8 mouse cellular contexts compared by ENCODE assay signal in the genomic region with DNA sequence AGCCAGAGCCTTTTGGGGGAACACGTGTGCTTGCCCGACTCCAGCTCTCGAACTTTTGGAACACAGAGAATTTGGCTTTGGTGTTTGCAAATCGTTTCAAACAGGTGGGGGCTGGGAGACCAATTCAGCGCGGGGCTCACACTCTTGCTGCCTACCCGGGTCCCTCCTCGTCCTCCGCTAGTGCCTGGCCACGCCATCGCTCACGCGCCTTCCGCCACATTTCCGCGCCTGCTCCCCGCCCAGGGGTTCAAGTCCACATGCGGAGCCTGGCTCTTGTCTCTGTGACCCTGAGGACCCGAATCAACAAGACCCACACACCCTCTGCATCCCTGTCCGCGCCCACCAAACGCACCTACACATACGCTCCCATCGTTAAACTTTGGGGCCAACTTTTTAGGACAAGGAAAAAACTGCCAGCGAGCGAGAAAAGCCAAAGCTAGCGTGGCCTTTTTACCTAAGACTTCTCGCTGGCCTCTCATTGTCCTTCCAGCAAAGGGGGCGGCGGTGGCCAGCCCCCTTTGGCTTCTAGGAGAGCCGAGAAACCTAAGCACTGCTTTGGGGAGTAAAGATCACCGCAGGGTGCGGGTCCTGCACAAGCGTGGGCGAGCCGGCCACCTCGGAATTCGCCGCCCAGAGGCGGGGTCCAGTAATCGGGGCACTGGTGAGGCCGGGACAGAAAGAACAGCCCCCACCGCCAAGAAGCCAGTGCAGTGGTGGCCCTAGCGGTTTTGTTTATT. TPM values are rescaled to one million over a fixed set of nuclear protein-coding genes. Genes with fewer than 3 reads are reported as not detected.
DNase-seq lines count a peak whose midpoint lies in the region; ATAC-seq and TF ChIP-seq lines count a peak whose summit lies in the region.

No protein-coding gene starts in this region.

- peak overlapping the region; percentile 88 for H3K9ac ChIP-seq in kidney, embryonic 14.5 days (ENCODE audit: low read depth, low read length)
- peak overlapping the region; percentile 61 for H3K9ac ChIP-seq in stomach, postnatal 0 days (ENCODE audit: low read length)

- no peaks in the 10 kb centered on the region for H3K36me3 ChIP-seq in kidney, embryonic 14.5 days (ENCODE audit: control insufficient read depth, insufficient read depth, low read length)
- H3K36me3 ChIP-seq in stomach, postnatal 0 days (ENCODE audit: control insufficient read depth, insufficient read depth, low read length) = no peaks in the 10 kb centered on the region

- no peaks in the 10 kb centered on the region for H3K4me1 ChIP-seq in cerebellum, adult 2 months (ENCODE audit: control insufficient read depth, insufficient read depth, low read length)
- peaks cover 16% of the 10 kb centered on the region for H3K4me1 ChIP-seq in kidney, embryonic 14.5 days (ENCODE audit: control insufficient read depth, insufficient read depth, low read length)
- peaks cover 2% of the 10 kb centered on the region; the same call in 1 of the 2 replicates for H3K4me1 ChIP-seq in stomach, postnatal 0 days (replicated peaks; ENCODE audit: control insufficient read depth, insufficient read depth)

- DNase-seq in thymus, postnatal 10 days (ENCODE audit: low spot score in 2 of 2) = peak; percentile 5 to 9
- DNase-seq in thymus, adult 18-20 months = no peak
- DNase-seq in cerebellum, adult 2 months = peak; percentile 34 to 44
- DNase-seq in gastrocnemius, postnatal 10 days = peak; percentile 28
- DNase-seq in lung, postnatal 14 days = peak; percentile 51
- DNase-seq in stomach, postnatal 0 days (ENCODE audit: low spot score) = peak; percentile 59
- DNase-seq in frontal cortex, adult 2 months (ENCODE audit: extremely low spot score in 1 of 2, low spot score in 1 of 2) = no peak

- no peak for TF ChIP-seq EP300 in stomach, postnatal 0 days (optimal IDR thresholded peaks at IDR 0.05)

- peak; percentile 65 for ATAC-seq in kidney, embryonic 14.5 days (ENCODE audit: low FRiP score, low TSS enrichment)
- peak; percentile 55 for ATAC-seq in stomach, postnatal 0 days (ENCODE audit: low FRiP score, low TSS enrichment)

- H3K27ac ChIP-seq in cerebellum, adult 2 months (ENCODE audit: insufficient read depth, low read length) = no peak overlapping the region
- H3K27ac ChIP-seq in kidney, embryonic 14.5 days (ENCODE audit: low read depth, low read length) = peak overlapping the region; percentile 99
- H3K27ac ChIP-seq in stomach, postnatal 0 days (replicated peaks) = peak overlapping the region; percentile 96

- H3K4me2 ChIP-seq in kidney, embryonic 14.5 days (replicated peaks; ENCODE audit: low read depth, low read length) = peak overlapping the region; percentile 92
- peak overlapping the region; percentile 91 for H3K4me2 ChIP-seq in stomach, postnatal 0 days (replicated peaks; ENCODE audit: low read depth)

- no peaks in the 10 kb centered on the region for H3K27me3 ChIP-seq in cerebellum, adult 2 months (ENCODE audit: control insufficient read depth, insufficient read depth, low read length)
- no peaks in the 10 kb centered on the region for H3K27me3 ChIP-seq in kidney, embryonic 14.5 days (ENCODE audit: control insufficient read depth, insufficient read depth, low read length)
- H3K27me3 ChIP-seq in stomach, postnatal 0 days (ENCODE audit: control insufficient read depth, insufficient read depth, low read length) = no peaks in the 10 kb centered on the region

- 1% methylated on average over 44 of the region's 44 CpGs for WGBS in cerebellum, adult 2 months
- WGBS in kidney, embryonic 14.5 days = under 1% methylated on average over 44 of the region's 44 CpGs
- under 1% methylated on average over 44 of the region's 44 CpGs for WGBS in stomach, postnatal 0 days

- H3K9me3 ChIP-seq in kidney, embryonic 14.5 days (ENCODE audit: control insufficient read depth, low read length) = 0 out of 2 replicates have a peak, but pooled peaks cover 3% of the 10 kb centered on the region
- no peaks in the 10 kb centered on the region for H3K9me3 ChIP-seq in stomach, postnatal 0 days (ENCODE audit: control insufficient read depth, low read length)

- no peak for TF ChIP-seq POLR2A in cerebellum, adult 2 months (IDR thresholded peaks at IDR 0.05; ENCODE audit: borderline replicate concordance, insufficient read depth, low read length)

- TF ChIP-seq CTCF in cerebellum, adult 2 months (IDR thresholded peaks at IDR 0.05; ENCODE audit: borderline replicate concordance, insufficient read depth, low read depth, low read length) = no peak
- TF ChIP-seq CTCF in stomach, postnatal 0 days (IDR thresholded peaks at IDR 0.05; ENCODE audit: low read depth) = no peak

- H3K4me3 ChIP-seq in cerebellum, adult 2 months (replicated peaks; ENCODE audit: insufficient read depth, low read depth, low read length) = peak overlapping the region; percentile 81
- H3K4me3 ChIP-seq in kidney, embryonic 14.5 days (ENCODE audit: low read length) = peak overlapping the region; percentile 88
- H3K4me3 ChIP-seq in stomach, postnatal 0 days (ENCODE audit: low read depth, low read length) = peak overlapping the region; percentile 84

RNA-seq across cellular contexts. Expression of gene Magi1, which starts 0.5 kb away (rescaled TPM):
- polyA plus RNA-seq in cerebellum, adult 2 months (2012; rRNA removed) = 36.5 and 39.5 TPM in 2 replicates
- total RNA-seq in gastrocnemius, postnatal 10 days (2021) = 1 to 10 TPM; 7.1 to 9.8 TPM
- 10.6 and 10.9 TPM in 2 replicates for polyA plus RNA-seq in kidney, embryonic 14.5 days (2014; fragmentation: Nextera tagmentation; extraction: Ambion mirVana)
- polyA plus RNA-seq in stomach, postnatal 0 days (2015; fragmentation: Nextera tagmentation; extraction: Ambion mirVana) = 4.4 and 5.2 TPM in 2 replicates
- 54.3 and 56.4 TPM in 2 replicates for polyA plus RNA-seq in frontal cortex, adult 2 months (2012; rRNA removed)

Comparison
In these comparisons a context has a peak if more than half of its experiments do, and no peak if none do; other contexts are left out.
1. DNase-seq: peak in thymus, postnatal 10 days (2 of 2), cerebellum, adult 2 months (2 of 2), gastrocnemius, postnatal 10 days (single experiment), lung, postnatal 14 days (single experiment) and stomach, postnatal 0 days (single experiment); none in thymus, adult 18-20 months (0 of 2) and frontal cortex, adult 2 months (0 of 2).
2. Peak in every context shown above with its lines, with median percentiles within 50 percentile points of each other: H3K4me3 ChIP-seq.